In genomic region chr10:21803184-21803583, GRCm38 (mm10) we compare ENCODE assay signal across 18 mouse cellular contexts.
"Had no signal": no experiment of that assay in that cellular context is flagged by ENCODE, and none has a peak within 500 bp of the region (broad histone marks: within the 10 kb centered on the region; RNA-seq: fewer than 3 reads in every experiment).

No protein-coding gene starts in this region.

- H3K27me3 ChIP-seq: neural tube, embryonic 12.5 days had no signal

- H3K9ac ChIP-seq: lung, embryonic 14.5 days; midbrain, embryonic 12.5 days; neural tube, embryonic 12.5 days had no signal

- H3K4me2 ChIP-seq: lung, embryonic 14.5 days; midbrain, embryonic 12.5 days; neural tube, embryonic 12.5 days had no signal

- DNase-seq: lung, adult 18-20 months; lung, embryonic 14.5 days; lung, postnatal 10 days; lung, postnatal 4 days; midbrain, embryonic 14.5 days; retina, postnatal 1 day; right cerebral cortex, adult 18-20 months; right cerebral cortex, postnatal 25 days; right cerebral cortex, postnatal 4 days; spleen, adult 18-20 months; thymus, adult 18-20 months; thymus, postnatal 14 days; thymus, postnatal 36 days had no signal

- H3K4me1 ChIP-seq: midbrain, embryonic 12.5 days; neural tube, embryonic 12.5 days had no signal

- H3K36me3 ChIP-seq: midbrain, embryonic 10.5 days; midbrain, embryonic 12.5 days; neural tube, embryonic 12.5 days had no signal

- H3K4me3 ChIP-seq: midbrain, embryonic 10.5 days; midbrain, embryonic 12.5 days; myocyte; neural tube, embryonic 12.5 days had no signal

- H3K27ac ChIP-seq: midbrain, embryonic 10.5 days; midbrain, embryonic 12.5 days; neural tube, embryonic 12.5 days had no signal

- H3K9me3 ChIP-seq: midbrain, embryonic 10.5 days; midbrain, embryonic 12.5 days; neural tube, embryonic 12.5 days had no signal

- ATAC-seq: midbrain, embryonic 16.5 days had no signal
